Mouse (Mus musculus): ENCODE results near the gene Fam71f2. TPM values are rescaled to one million over a fixed set of nuclear protein-coding genes. Genes with fewer than 3 reads are reported as not detected.

Fam71f2 gene
- total and polyA plus RNA-seq, 2 experiments from 2014 or later: 0.39 to 2.1 TPM

GRCm38 (mm10) chr6:29326961-29327360, 47.6 kb downstream of the Fam71f2 start:
- H3K36me3 ChIP-seq (ENCODE audit: insufficient read depth, low read length): no peaks in the 10 kb centered on the region
- no peaks in the 10 kb centered on the region for H3K4me1 ChIP-seq (ENCODE audit: insufficient read depth, low read length)
- WGBS: 89% methylated on average over 9 of the region's 9 CpGs
- H3K4me3 ChIP-seq (ENCODE audit: low read length): no peak overlapping the region
- TF ChIP-seq CTCF (IDR thresholded peaks at IDR 0.05; ENCODE audit: low read depth): no peak
- H3K27me3 ChIP-seq (ENCODE audit: insufficient read depth, low read length): no peaks in the 10 kb centered on the region
- H3K9me3 ChIP-seq (ENCODE audit: low read length): no peaks in the 10 kb centered on the region
- no peak overlapping the region for H3K4me2 ChIP-seq (ENCODE audit: low read depth, low read length)
- DNase-seq (ENCODE audit: low spot score): no peak
- no peak for ATAC-seq
- H3K27ac ChIP-seq: no peak overlapping the region
- no peak overlapping the region for H3K9ac ChIP-seq (replicated peaks; ENCODE audit: low read length)

DNA sequence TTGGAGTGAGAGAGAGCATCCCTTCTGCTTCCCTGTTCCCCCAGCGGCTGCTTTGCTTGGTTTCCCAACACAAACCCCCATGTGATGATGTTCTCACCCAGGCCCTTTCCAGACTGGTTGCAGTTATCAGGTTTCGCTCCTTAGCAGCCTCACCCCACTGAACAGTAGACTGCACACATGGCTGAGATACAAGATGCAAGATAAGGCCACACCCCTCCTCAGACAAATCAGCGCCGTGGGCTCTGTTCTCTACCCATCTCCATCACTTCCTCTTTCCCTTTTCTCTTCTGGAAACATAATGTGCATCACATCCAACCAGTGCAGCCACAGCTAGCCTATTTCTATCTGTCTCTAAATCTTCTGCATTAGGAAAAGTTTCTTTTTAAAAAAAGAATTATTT, 50.1 kb downstream of the Fam71f2 start:
- no peak for ATAC-seq
- no peak overlapping the region for H3K4me3 ChIP-seq (ENCODE audit: low read length)
- no peak overlapping the region for H3K27ac ChIP-seq
- no peaks in the 10 kb centered on the region for H3K36me3 ChIP-seq (ENCODE audit: insufficient read depth, low read length)
- H3K4me1 ChIP-seq (ENCODE audit: insufficient read depth, low read length): no peaks in the 10 kb centered on the region
- no peak for DNase-seq (ENCODE audit: low spot score)
- no peaks in the 10 kb centered on the region for H3K9me3 ChIP-seq (ENCODE audit: low read length)
- H3K4me2 ChIP-seq (ENCODE audit: low read depth, low read length): no peak overlapping the region
- H3K9ac ChIP-seq (replicated peaks; ENCODE audit: low read length): no peak overlapping the region
- no peaks in the 10 kb centered on the region for H3K27me3 ChIP-seq (ENCODE audit: insufficient read depth, low read length)
- WGBS: 80% methylated on average over 4 of the region's 4 CpGs
- no peak for TF ChIP-seq CTCF (IDR thresholded peaks at IDR 0.05; ENCODE audit: low read depth)

Other genes with a start within 250 kb of the Fam71f2 start
- not detected in 2 replicates for gene Lep, start 219.4 kb upstream of the Fam71f2 start, total RNA-seq (2014; rRNA removed)
- gene Lep, start 219.4 kb upstream of the Fam71f2 start, polyA plus RNA-seq (2015; fragmentation: Nextera tagmentation; extraction: Ambion mirVana): not detected in 2 replicates
- gene Rbm28, start 114.6 kb upstream of the Fam71f2 start, total RNA-seq (2014; rRNA removed): 13.8 and 16.3 TPM in 2 replicates
- 18.8 and 19.9 TPM in 2 replicates for gene Rbm28, start 114.6 kb upstream of the Fam71f2 start, polyA plus RNA-seq (2015; fragmentation: Nextera tagmentation; extraction: Ambion mirVana)
- gene Prrt4, start 100.0 kb upstream of the Fam71f2 start, total RNA-seq (2014; rRNA removed): 37.8 and 44.9 TPM in 2 replicates
- 12.9 and 14.8 TPM in 2 replicates for gene Prrt4, start 100.0 kb upstream of the Fam71f2 start, polyA plus RNA-seq (2015; fragmentation: Nextera tagmentation; extraction: Ambion mirVana)
- 37.8 and 46.3 TPM in 2 replicates for gene Impdh1, start 63.2 kb upstream of the Fam71f2 start, total RNA-seq (2014; rRNA removed)
- gene Impdh1, start 63.2 kb upstream of the Fam71f2 start, polyA plus RNA-seq (2015; fragmentation: Nextera tagmentation; extraction: Ambion mirVana): 63.4 and 64.4 TPM in 2 replicates
- gene Hilpda, start 7.1 kb upstream of the Fam71f2 start, total RNA-seq (2014; rRNA removed): 26.5 and 35.8 TPM in 2 replicates
- 23.3 and 25.6 TPM in 2 replicates for gene Hilpda, start 7.1 kb upstream of the Fam71f2 start, polyA plus RNA-seq (2015; fragmentation: Nextera tagmentation; extraction: Ambion mirVana)
- not detected in 2 replicates for gene Fam71f1, start 39.5 kb downstream of the Fam71f2 start, total RNA-seq (2014; rRNA removed)
- 0.13 TPM in 1 of 2 replicates, not detected in the other for gene Fam71f1, start 39.5 kb downstream of the Fam71f2 start, polyA plus RNA-seq (2015; fragmentation: Nextera tagmentation; extraction: Ambion mirVana)
- 117 and 119 TPM in 2 replicates for gene Calu, start 68.5 kb downstream of the Fam71f2 start, total RNA-seq (2014; rRNA removed)
- gene Calu, start 68.5 kb downstream of the Fam71f2 start, polyA plus RNA-seq (2015; fragmentation: Nextera tagmentation; extraction: Ambion mirVana): 131 and 135 TPM in 2 replicates
- gene Opn1sw, start 108.9 kb downstream of the Fam71f2 start, total RNA-seq (2014; rRNA removed): 2.2 TPM in 1 of 2 replicates, not detected in the other
- gene Opn1sw, start 108.9 kb downstream of the Fam71f2 start, polyA plus RNA-seq (2015; fragmentation: Nextera tagmentation; extraction: Ambion mirVana): 0.44 and 0.63 TPM in 2 replicates
- gene Ccdc136, start 116.7 kb downstream of the Fam71f2 start, total RNA-seq (2014; rRNA removed): 58.1 and 79.4 TPM in 2 replicates
- 56.4 and 62.0 TPM in 2 replicates for gene Ccdc136, start 116.7 kb downstream of the Fam71f2 start, polyA plus RNA-seq (2015; fragmentation: Nextera tagmentation; extraction: Ambion mirVana)
- 17.6 and 19.4 TPM in 2 replicates for gene Flnc, start 153.7 kb downstream of the Fam71f2 start, total RNA-seq (2014; rRNA removed)
- 1.8 TPM in 2 replicates for gene Flnc, start 153.7 kb downstream of the Fam71f2 start, polyA plus RNA-seq (2015; fragmentation: Nextera tagmentation; extraction: Ambion mirVana)
- 229 and 240 TPM in 2 replicates for gene Atp6v1f, start 188.1 kb downstream of the Fam71f2 start, total RNA-seq (2014; rRNA removed)
- 371 and 385 TPM in 2 replicates for gene Atp6v1f, start 188.1 kb downstream of the Fam71f2 start, polyA plus RNA-seq (2015; fragmentation: Nextera tagmentation; extraction: Ambion mirVana)
- 0.47 TPM in 1 of 2 replicates, not detected in the other for gene Atp6v1fnb, start 191.8 kb downstream of the Fam71f2 start, total RNA-seq (2014; rRNA removed)
- gene Atp6v1fnb, start 191.8 kb downstream of the Fam71f2 start, polyA plus RNA-seq (2015; fragmentation: Nextera tagmentation; extraction: Ambion mirVana): 0.59 TPM in 1 of 2 replicates, not detected in the other
- gene Kcp, start 228.4 kb downstream of the Fam71f2 start, total RNA-seq (2014; rRNA removed): 13.1 and 27.5 TPM in 2 replicates
- gene Kcp, start 228.4 kb downstream of the Fam71f2 start, polyA plus RNA-seq (2015; fragmentation: Nextera tagmentation; extraction: Ambion mirVana): 7.6 and 7.7 TPM in 2 replicates
- gene Irf5, start 247.0 kb downstream of the Fam71f2 start, total RNA-seq (2014; rRNA removed): 2.4 and 3.9 TPM in 2 replicates
- 1.8 and 2.1 TPM in 2 replicates for gene Irf5, start 247.0 kb downstream of the Fam71f2 start, polyA plus RNA-seq (2015; fragmentation: Nextera tagmentation; extraction: Ambion mirVana)